Mouse (Mus musculus): ENCODE results near the gene Elavl1.
A peak's percentile ranks its signal among the peaks of the same experiment; 100 is the strongest.
"Not testable (repeated sequence)": the region's sequence is repeated elsewhere in the genome, so short reads cannot be mapped to it uniquely, and the experiment has no call there.

The Elavl1 gene

GRCm38 (mm10) chr8:4258678-4259077 lies 66.5 kb downstream of the Elavl1 start:
- no peak for DNase-seq (ENCODE audit: low read depth, low spot score)

GRCm38 (mm10) chr8:4258233-4258632 lies 67.0 kb downstream of the Elavl1 start:
- DNase-seq (ENCODE audit: low read depth, low spot score) = no peak

GRCm38 (mm10) chr8:4257350-4257749 lies 67.9 kb downstream of the Elavl1 start:
- no peak for DNase-seq (ENCODE audit: low read depth, low spot score)

GRCm38 (mm10) chr8:4256911-4257310 lies 68.3 kb downstream of the Elavl1 start:
- DNase-seq (ENCODE audit: low read depth, low spot score) = no peak

- not testable (repeated sequence) for DNase-seq (ENCODE audit: low read depth, low spot score)
Measured at GRCm38 (mm10) chr8:4255471-4255870, 69.7 kb downstream of the Elavl1 start.

- no peak for DNase-seq (ENCODE audit: low read depth, low spot score)
Measured at GRCm38 (mm10) chr8:4254001-4254400, 71.2 kb downstream of the Elavl1 start.

GRCm38 (mm10) chr8:4252934-4253841 lies 72.0 kb downstream of the Elavl1 start, which contains the start of gene Snapc2:
Gene Snapc2, plus strand, starts transcription at chr8:4253080.
- peak; percentile 88 for DNase-seq (ENCODE audit: low read depth, low spot score)

- DNase-seq (ENCODE audit: low read depth, low spot score) = no peak
Measured at GRCm38 (mm10) chr8:4252116-4252760, 73.0 kb downstream of the Elavl1 start.

GRCm38 (mm10) chr8:4250306-4250970 lies 74.8 kb downstream of the Elavl1 start:
- peak; percentile 71 for DNase-seq (ENCODE audit: low read depth, low spot score)

- no peak for DNase-seq (ENCODE audit: low read depth, low spot score)
Measured at GRCm38 (mm10) chr8:4249213-4249612, 76.0 kb downstream of the Elavl1 start.

- DNase-seq (ENCODE audit: low read depth, low spot score) = no peak
Measured at GRCm38 (mm10) chr8:4247951-4248540, 77.2 kb downstream of the Elavl1 start, which contains the start of gene Tgfbr3l. Gene Tgfbr3l, plus strand, starts transcription at chr8:4248214.

GRCm38 (mm10) chr8:4247241-4247640 lies 78.0 kb downstream of the Elavl1 start:
- DNase-seq (ENCODE audit: low read depth, low spot score) = no peak

GRCm38 (mm10) chr8:4245737-4246136 lies 79.5 kb downstream of the Elavl1 start:
- no peak for DNase-seq (ENCODE audit: low read depth, low spot score)

GRCm38 (mm10) chr8:4245061-4245460 lies 80.2 kb downstream of the Elavl1 start:
- no peak for DNase-seq (ENCODE audit: low read depth, low spot score)

- DNase-seq (ENCODE audit: low read depth, low spot score) = no peak
Measured at GRCm38 (mm10) chr8:4239193-4239890, 85.9 kb downstream of the Elavl1 start.

- peak; percentile 100 for DNase-seq (ENCODE audit: low read depth, low spot score)
Measured at GRCm38 (mm10) chr8:4238434-4239192, 86.6 kb downstream of the Elavl1 start, which contains the start of the genes Map2k7 and Gm49320. Gene Map2k7, plus strand, starts transcription at chr8:4238740. Gene Gm49320, plus strand, starts transcription at chr8:4238865.

GRCm38 (mm10) chr8:4237814-4238433 lies 87.3 kb downstream of the Elavl1 start:
- DNase-seq (ENCODE audit: low read depth, low spot score) = no peak
